Mouse (Mus musculus): Measurements from ENCODE around the gene Frmd4a. TPM values are rescaled to one million over a fixed set of nuclear protein-coding genes. Genes with fewer than 3 reads are reported as not detected.

Frmd4a gene
- total and polyA plus RNA-seq, 3 experiments: 32.6 to 55.7 (median 43.6) TPM

DNA sequence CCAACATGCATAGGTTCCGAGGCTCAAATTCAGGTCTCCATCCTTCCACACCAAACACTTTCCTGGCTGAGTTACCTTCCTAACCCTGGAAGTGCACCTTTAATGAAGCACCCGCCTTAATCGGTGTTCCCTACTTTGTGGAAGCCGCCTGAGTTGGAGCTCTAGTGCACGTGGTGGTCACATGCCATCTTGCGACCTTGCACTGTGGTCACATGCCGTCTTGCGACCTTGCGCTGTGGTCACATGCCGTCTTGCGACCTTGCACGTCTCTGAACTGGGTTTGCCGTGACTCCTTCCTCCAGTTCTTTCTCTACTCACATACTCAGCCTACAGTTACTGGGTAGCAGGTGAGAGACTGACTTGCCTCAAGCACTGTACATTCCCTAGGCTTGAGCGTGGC is 531.8 kb downstream of the Frmd4a start:
- Histone ChIP-seq H3K9me3 (replicated peaks) (no peaks in the 10 kb centered on the region), H3K4me1 (ENCODE audit: insufficient read depth, low read depth, low read length) (peaks cover 42% of the 10 kb centered on the region), H3K27me3 (ENCODE audit: insufficient read depth, low read length) (peaks cover 24% of the 10 kb centered on the region), H3K36me3 (replicated peaks) (no peaks in the 10 kb centered on the region), H3K4me3 (ENCODE audit: low read depth, low read length) (no peak overlapping the region)
- TF ChIP-seq CTCF (IDR thresholded peaks at IDR 0.05; ENCODE audit: low read depth, low read length) (no peak), GATA2 (IDR thresholded peaks at IDR 0.05; ENCODE audit: borderline replicate concordance, low read depth, low read length) (no peak), TAL1 (conservative IDR thresholded peaks at IDR 0.05; ENCODE audit: low read depth, low read length) (no peak), POLR2AphosphoS5 (IDR thresholded peaks at IDR 0.05; ENCODE audit: insufficient replicate concordance, low read depth, low read length) (no peak), GATA1 (IDR thresholded peaks at IDR 0.05; ENCODE audit: borderline replicate concordance, low read length) (no peak)
- no peak for DNase-seq (ENCODE audit: low spot score)
- no peak for ATAC-seq (ENCODE audit: extremely low read depth, insufficient number of reproducible peaks, low FRiP score, poor library complexity, severe bottlenecking)

DNA sequence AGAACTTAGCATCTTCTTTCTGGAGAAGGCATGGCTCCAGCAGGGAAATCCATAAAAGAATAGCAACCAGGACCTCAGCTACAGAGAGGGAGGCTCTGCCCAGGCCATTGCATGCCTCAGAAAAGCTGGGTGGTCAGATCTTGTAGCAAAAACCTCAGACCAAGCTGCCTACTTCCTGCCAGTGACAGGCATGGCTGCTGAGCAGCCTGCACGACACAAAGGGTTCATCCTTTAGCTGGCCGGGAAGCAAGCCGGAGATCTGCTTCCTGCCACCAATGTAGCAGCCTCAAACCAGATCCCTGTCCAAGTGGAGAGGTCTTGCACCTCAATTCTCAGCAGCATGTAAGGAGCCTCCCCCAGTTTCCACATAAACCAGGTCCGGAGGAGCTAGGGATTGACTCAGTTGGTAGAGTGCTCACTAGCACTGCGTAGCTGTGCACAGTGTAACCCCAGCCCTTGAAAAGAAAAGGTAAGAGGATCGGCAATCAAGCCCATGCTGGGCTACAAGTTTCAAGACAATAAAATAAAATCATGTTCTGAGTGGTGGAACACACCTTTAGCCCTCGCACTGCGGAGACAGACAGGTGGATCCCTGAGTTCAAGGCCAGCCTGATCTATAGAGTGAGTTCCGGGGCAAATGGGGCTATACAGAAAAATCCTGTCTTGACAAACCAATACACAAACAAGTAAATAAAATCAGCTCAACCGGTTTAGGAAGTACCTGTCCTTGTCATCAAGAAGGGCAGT is 532.7 kb downstream of the Frmd4a start:
- ATAC-seq (ENCODE audit: extremely low read depth, insufficient number of reproducible peaks, low FRiP score, poor library complexity, severe bottlenecking) (no peak), DNase-seq (ENCODE audit: low spot score) (no peak)
- Histone ChIP-seq H3K27me3 (ENCODE audit: insufficient read depth, low read length) (peaks cover 17% of the 10 kb centered on the region), H3K9me3 (replicated peaks) (no peaks in the 10 kb centered on the region), H3K4me1 (ENCODE audit: insufficient read depth, low read depth, low read length) (peaks cover 48% of the 10 kb centered on the region), H3K36me3 (replicated peaks) (no peaks in the 10 kb centered on the region), H3K4me3 (ENCODE audit: low read depth, low read length) (no peak overlapping the region)
- TF ChIP-seq TAL1 (conservative IDR thresholded peaks at IDR 0.05; ENCODE audit: low read depth, low read length) (no peak), POLR2AphosphoS5 (IDR thresholded peaks at IDR 0.05; ENCODE audit: insufficient replicate concordance, low read depth, low read length) (no peak), GATA1 (IDR thresholded peaks at IDR 0.05; ENCODE audit: borderline replicate concordance, low read length) (no peak), GATA2 (IDR thresholded peaks at IDR 0.05; ENCODE audit: borderline replicate concordance, low read depth, low read length) (no peak), CTCF (IDR thresholded peaks at IDR 0.05; ENCODE audit: low read depth, low read length) (no peak)

DNA sequence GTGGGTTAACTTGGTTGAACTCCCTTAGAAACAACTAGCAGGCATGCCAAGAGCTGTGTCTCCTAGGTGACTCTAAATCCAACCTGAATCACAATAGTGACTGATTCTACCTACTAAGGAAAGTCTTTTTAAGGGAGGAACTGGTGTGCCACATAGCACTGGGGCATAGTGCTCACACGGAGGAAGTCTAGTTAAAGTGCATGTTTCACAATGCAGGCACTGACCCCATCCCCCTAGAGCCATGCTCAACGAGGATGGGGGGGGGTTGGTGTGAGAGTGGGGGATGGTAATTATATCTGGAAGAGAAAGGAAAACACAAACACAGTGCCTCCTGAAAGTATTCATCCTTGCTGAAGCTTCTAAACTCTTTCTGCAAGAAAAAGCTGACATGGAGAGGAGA is 533.9 kb downstream of the Frmd4a start:
- Histone ChIP-seq H3K36me3 (replicated peaks) (no peaks in the 10 kb centered on the region), H3K9me3 (replicated peaks) (no peaks in the 10 kb centered on the region), H3K4me1 (ENCODE audit: insufficient read depth, low read depth, low read length) (peaks cover 61% of the 10 kb centered on the region), H3K4me3 (ENCODE audit: low read depth, low read length) (no peak overlapping the region), H3K27me3 (ENCODE audit: insufficient read depth, low read length) (peaks cover 16% of the 10 kb centered on the region)
- DNase-seq (ENCODE audit: low spot score) (no peak), ATAC-seq (ENCODE audit: extremely low read depth, insufficient number of reproducible peaks, low FRiP score, poor library complexity, severe bottlenecking) (no peak)
- no peak for TF ChIP-seq CTCF (IDR thresholded peaks at IDR 0.05; ENCODE audit: low read depth, low read length)
- no peak for TF ChIP-seq POLR2AphosphoS5 (IDR thresholded peaks at IDR 0.05; ENCODE audit: insufficient replicate concordance, low read depth, low read length)
- no peak for TF ChIP-seq GATA1 (IDR thresholded peaks at IDR 0.05; ENCODE audit: borderline replicate concordance, low read length)
- no peak for TF ChIP-seq GATA2 (IDR thresholded peaks at IDR 0.05; ENCODE audit: borderline replicate concordance, low read depth, low read length)

DNA sequence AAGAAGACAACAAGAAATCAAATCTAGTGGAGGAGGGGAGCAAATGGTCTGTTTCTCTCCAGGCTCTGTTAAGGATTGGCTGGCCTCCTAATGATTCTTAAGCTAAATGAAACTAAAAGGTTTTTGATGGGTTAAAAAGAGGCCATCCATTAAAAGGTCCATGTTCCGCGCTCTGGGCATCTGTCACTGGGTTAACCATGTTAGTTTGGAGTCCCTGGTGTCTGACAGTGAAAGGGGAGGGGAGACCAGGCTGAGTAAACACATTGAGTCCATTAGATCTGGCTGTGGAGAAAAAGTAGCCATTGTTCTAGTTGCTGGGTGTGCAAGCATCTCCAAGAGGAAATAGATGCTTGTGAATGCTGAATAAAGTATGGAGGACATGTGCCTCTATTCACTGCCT is 534.3 kb downstream of the Frmd4a start:
- H3K36me3 ChIP-seq (replicated peaks): no peaks in the 10 kb centered on the region
- ATAC-seq (ENCODE audit: extremely low read depth, insufficient number of reproducible peaks, low FRiP score, poor library complexity, severe bottlenecking): no peak
- H3K4me3 ChIP-seq (ENCODE audit: low read depth, low read length): no peak overlapping the region
- H3K27me3 ChIP-seq (ENCODE audit: insufficient read depth, low read length): peaks cover 14% of the 10 kb centered on the region
- TF ChIP-seq CTCF (IDR thresholded peaks at IDR 0.05; ENCODE audit: low read depth, low read length) (no peak), TAL1 (conservative IDR thresholded peaks at IDR 0.05; ENCODE audit: low read depth, low read length) (no peak), GATA2 (IDR thresholded peaks at IDR 0.05; ENCODE audit: borderline replicate concordance, low read depth, low read length) (no peak), POLR2AphosphoS5 (IDR thresholded peaks at IDR 0.05; ENCODE audit: insufficient replicate concordance, low read depth, low read length) (no peak), GATA1 (IDR thresholded peaks at IDR 0.05; ENCODE audit: borderline replicate concordance, low read length) (no peak)
- no peaks in the 10 kb centered on the region for H3K9me3 ChIP-seq (replicated peaks)
- DNase-seq (ENCODE audit: low spot score): no peak
- peaks cover 65% of the 10 kb centered on the region for H3K4me1 ChIP-seq (ENCODE audit: insufficient read depth, low read depth, low read length)

DNA sequence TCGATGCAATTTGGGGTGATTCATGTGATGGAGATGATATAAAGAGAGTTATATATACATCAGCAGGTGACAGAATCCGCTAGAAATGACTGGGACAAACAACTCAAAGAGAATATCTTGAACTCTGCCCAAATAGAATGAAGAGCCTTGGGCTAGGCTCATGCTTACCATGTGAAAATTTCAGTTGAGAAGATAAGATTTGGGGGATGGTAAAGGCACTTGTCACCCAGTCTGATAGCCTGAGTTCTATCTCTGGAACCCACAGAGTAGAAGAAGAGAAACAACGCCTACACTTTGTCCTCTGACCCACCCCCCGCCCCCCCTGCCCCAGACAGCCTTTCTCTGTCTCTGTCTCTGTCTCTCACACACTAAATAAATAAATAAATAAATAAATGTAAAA is 535.0 kb downstream of the Frmd4a start:
- Histone ChIP-seq H3K9me3 (replicated peaks) (no peaks in the 10 kb centered on the region), H3K27me3 (ENCODE audit: insufficient read depth, low read length) (peaks cover 8% of the 10 kb centered on the region), H3K36me3 (replicated peaks) (no peaks in the 10 kb centered on the region), H3K4me3 (ENCODE audit: low read depth, low read length) (no peak overlapping the region), H3K4me1 (ENCODE audit: insufficient read depth, low read depth, low read length) (peaks cover 71% of the 10 kb centered on the region)
- DNase-seq (ENCODE audit: low spot score): no peak
- TF ChIP-seq GATA1 (IDR thresholded peaks at IDR 0.05; ENCODE audit: borderline replicate concordance, low read length): no peak
- TF ChIP-seq POLR2AphosphoS5 (IDR thresholded peaks at IDR 0.05; ENCODE audit: insufficient replicate concordance, low read depth, low read length): no peak
- no peak for TF ChIP-seq CTCF (IDR thresholded peaks at IDR 0.05; ENCODE audit: low read depth, low read length)
- TF ChIP-seq GATA2 (IDR thresholded peaks at IDR 0.05; ENCODE audit: borderline replicate concordance, low read depth, low read length): no peak
- no peak for TF ChIP-seq TAL1 (conservative IDR thresholded peaks at IDR 0.05; ENCODE audit: low read depth, low read length)
- ATAC-seq (ENCODE audit: extremely low read depth, insufficient number of reproducible peaks, low FRiP score, poor library complexity, severe bottlenecking): peak; percentile 77

DNA sequence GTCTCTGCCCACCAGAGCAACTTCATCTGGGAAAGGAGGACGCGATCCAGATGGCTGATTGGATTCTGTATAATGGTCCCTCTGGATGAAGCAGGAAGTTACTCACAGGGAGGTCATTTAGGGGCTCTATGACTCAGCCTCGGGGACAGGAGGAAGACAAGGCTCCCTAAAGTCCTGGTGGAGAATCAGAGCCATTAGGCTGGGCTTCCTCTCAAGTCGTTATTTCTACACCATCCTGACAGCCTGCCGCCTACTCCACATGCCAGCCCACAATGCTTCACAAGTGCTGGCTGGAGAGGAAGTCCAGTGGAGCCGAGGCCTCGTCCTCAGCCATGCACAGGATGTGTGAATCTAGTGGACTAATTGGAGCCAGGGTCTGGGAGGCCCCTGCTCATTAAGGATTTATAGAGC is 537.7 kb downstream of the Frmd4a start:
- DNase-seq (ENCODE audit: low spot score) (no peak), ATAC-seq (ENCODE audit: extremely low read depth, insufficient number of reproducible peaks, low FRiP score, poor library complexity, severe bottlenecking) (no peak)
- Histone ChIP-seq H3K36me3 (replicated peaks) (no peaks in the 10 kb centered on the region), H3K27me3 (ENCODE audit: insufficient read depth, low read length) (no peaks in the 10 kb centered on the region), H3K9me3 (replicated peaks) (no peaks in the 10 kb centered on the region), H3K4me1 (ENCODE audit: insufficient read depth, low read depth, low read length) (peaks cover 82% of the 10 kb centered on the region), H3K4me3 (ENCODE audit: low read depth, low read length) (no peak overlapping the region)
- TF ChIP-seq CTCF (IDR thresholded peaks at IDR 0.05; ENCODE audit: low read depth, low read length) (no peak), GATA1 (IDR thresholded peaks at IDR 0.05; ENCODE audit: borderline replicate concordance, low read length) (no peak), TAL1 (conservative IDR thresholded peaks at IDR 0.05; ENCODE audit: low read depth, low read length) (no peak), POLR2AphosphoS5 (IDR thresholded peaks at IDR 0.05; ENCODE audit: insufficient replicate concordance, low read depth, low read length) (no peak), GATA2 (IDR thresholded peaks at IDR 0.05; ENCODE audit: borderline replicate concordance, low read depth, low read length) (no peak)

All from G1E (cell line).